Mouse (Mus musculus) heart, embryonic 12.5 days (tissue): Measurements from ENCODE around the gene Pcdh15. TPM values are rescaled to one million over a fixed set of nuclear protein-coding genes. Genes with fewer than 3 reads are reported as not detected.

Experiments
- ATAC-seq: fragments of 200-750 bp; cut with Nextera tagmentation; 2 replicates; pipeline ENCODE4 v1.8.0; 2017; ENCODE audit warnings: moderate TSS enrichment, moderate library complexity; ENCODE audit not compliant: insufficient number of reproducible peaks, low FRiP score
- H3K27ac ChIP-seq: fragments of 300-500 bp; sonication (generic); 2 replicates; pipeline ENCODE4 v1.5.1; 2016; ENCODE audit warnings: mild to moderate bottlenecking, moderate library complexity; ENCODE audit not compliant: poor library complexity, severe bottlenecking
- H3K27me3 ChIP-seq: fragments of 300-500 bp; sonication (generic); replicated peaks from 2 replicates; pipeline ENCODE4 v1.6.1; 2016; ENCODE audit warnings: mild to moderate bottlenecking, moderate library complexity
- H3K36me3 ChIP-seq: fragments of 300-500 bp; sonication (generic); 2 replicates; pipeline ENCODE4 v1.6.1; 2016; ENCODE audit warnings: mild to moderate bottlenecking, moderate library complexity
- H3K4me1 ChIP-seq: fragments of 300-500 bp; sonication (generic); replicated peaks from 2 replicates; pipeline ENCODE4 v1.6.1; 2016; ENCODE audit warnings: mild to moderate bottlenecking
- H3K4me2 ChIP-seq: fragments of 300-500 bp; sonication (generic); 2 replicates; pipeline ENCODE4 v1.6.1; 2016; ENCODE audit warnings: mild to moderate bottlenecking, moderate library complexity
- H3K4me3 ChIP-seq: fragments of 300-500 bp; sonication (generic); 2 replicates; pipeline ENCODE4 v1.5.1; 2016; ENCODE audit warnings: mild to moderate bottlenecking
- H3K9ac ChIP-seq: fragments of 300-500 bp; sonication (generic); 2 replicates; pipeline ENCODE4 v1.6.1; 2016; ENCODE audit warnings: mild to moderate bottlenecking, moderate library complexity
- H3K9me3 ChIP-seq: fragments of 300-500 bp; sonication (generic); replicated peaks from 2 replicates; pipeline ENCODE4 v1.6.1; 2016; ENCODE audit warnings: mild to moderate bottlenecking, moderate library complexity
- WGBS: fragments of 180-500 bp; shearing (Covaris S2); methylation state at CpG from one replicate; pipeline ENCODE4 v1.1.7; 2016; 5-methylcytosine and 5-hydroxymethylcytosine counted together
- polyA plus RNA-seq: library from polyadenylated mRNA; unstranded; fragments of >200 nt; fragmentation: Nextera tagmentation; extraction: Ambion mirVana; gene quantifications from 2 replicates; pipeline ENCODE4 v1.2.1, GENCODE M21; 2016

Pcdh15 gene
- polyA plus RNA-seq, 1 experiment from 2014 or later: 0.47 TPM

DNA sequence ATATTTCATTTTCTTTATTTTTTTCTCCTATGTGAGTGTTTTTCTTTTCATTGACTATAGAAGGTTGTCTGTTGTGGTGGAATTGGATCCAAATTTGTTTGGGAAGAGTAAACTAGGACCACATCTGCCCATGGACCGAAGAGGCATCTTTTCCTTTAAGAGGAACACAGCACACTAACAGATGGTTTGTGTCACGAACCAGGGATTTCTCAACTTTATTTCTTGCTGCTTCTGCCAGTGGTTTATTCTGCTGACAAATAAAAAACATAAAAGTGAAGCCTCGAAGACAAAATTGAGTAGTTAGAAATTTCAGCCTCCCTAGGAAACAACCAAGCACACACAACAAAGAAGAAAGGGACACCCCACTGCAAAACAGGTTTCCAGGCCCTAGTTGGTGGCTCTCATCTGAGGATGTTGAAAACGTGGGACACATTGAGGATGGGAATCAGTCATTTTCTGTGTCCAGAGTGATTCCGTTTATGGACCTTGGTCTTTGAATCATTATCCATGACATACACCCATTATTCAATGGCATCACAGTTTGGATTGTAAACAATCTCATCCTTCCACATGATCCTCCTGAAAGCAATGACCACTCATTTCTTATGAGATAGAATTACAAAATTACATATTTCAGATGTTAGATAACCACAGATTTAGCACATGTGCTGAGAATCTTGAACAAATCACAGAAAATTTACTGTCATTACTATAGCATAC lies 1206.5 kb downstream of the Pcdh15 start:
- H3K36me3 ChIP-seq: no peaks in the 10 kb centered on the region
- H3K9me3 ChIP-seq: no peaks in the 10 kb centered on the region
- no peak for ATAC-seq
- H3K4me3 ChIP-seq: no peak overlapping the region
- no peak overlapping the region for H3K9ac ChIP-seq
- H3K4me1 ChIP-seq: no peaks in the 10 kb centered on the region
- H3K27me3 ChIP-seq: no peaks in the 10 kb centered on the region
- H3K27ac ChIP-seq: no peak overlapping the region
- H3K4me2 ChIP-seq: no peak overlapping the region
- 73% methylated on average over 5 of the region's 5 CpGs for WGBS

DNA sequence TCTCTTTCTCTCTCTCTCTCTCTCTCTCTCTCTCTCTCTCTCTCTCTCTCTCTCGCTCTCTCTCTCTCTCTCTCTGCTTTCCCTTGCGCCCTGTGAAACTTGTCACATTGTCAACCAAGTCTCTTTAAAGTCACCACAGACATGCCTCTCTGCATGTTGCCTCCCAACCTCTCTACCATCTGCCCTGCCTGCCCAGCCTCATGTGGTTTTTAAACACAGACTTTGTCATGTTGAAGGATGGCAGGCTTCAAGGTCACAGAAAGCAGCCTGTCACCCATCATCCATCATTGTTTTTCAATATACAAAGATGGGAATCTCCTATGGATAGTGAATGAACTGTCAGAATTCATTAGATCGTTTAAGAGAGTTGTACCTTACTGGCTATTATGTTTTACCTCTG lies 1207.9 kb downstream of the Pcdh15 start:
- ATAC-seq: no peak
- no peaks in the 10 kb centered on the region for H3K27me3 ChIP-seq
- no peaks in the 10 kb centered on the region for H3K36me3 ChIP-seq
- H3K9me3 ChIP-seq: no peaks in the 10 kb centered on the region
- no peaks in the 10 kb centered on the region for H3K4me1 ChIP-seq
- no peak overlapping the region for H3K9ac ChIP-seq
- no peak overlapping the region for H3K27ac ChIP-seq
- no peak overlapping the region for H3K4me2 ChIP-seq
- 84% methylated on average over 3 of the region's 3 CpGs for WGBS
- no peak overlapping the region for H3K4me3 ChIP-seq

DNA sequence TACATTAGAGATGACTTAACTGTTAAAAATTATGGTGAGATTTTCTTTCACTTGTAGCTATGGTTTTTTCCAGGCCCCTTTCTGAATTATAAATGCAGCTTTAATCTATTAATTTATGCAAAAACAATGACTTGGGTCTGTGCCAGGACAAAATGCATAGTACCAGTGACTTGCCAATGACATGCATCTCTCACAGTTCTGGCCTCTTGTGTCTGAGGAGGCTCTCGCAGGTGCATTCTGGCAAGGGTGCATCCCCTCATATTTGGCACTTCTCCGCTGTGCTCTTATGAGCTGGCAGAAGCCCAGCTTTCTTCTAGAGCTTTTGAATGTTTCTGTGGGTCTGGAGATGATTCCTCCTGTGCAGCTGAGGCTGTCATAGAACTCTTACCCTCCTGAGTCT lies 1216.9 kb downstream of the Pcdh15 start:
- no peak overlapping the region for H3K4me2 ChIP-seq
- no peak overlapping the region for H3K27ac ChIP-seq
- no peak overlapping the region for H3K9ac ChIP-seq
- 79% methylated on average over 2 of the region's 2 CpGs for WGBS
- no peaks in the 10 kb centered on the region for H3K9me3 ChIP-seq
- H3K27me3 ChIP-seq: no peaks in the 10 kb centered on the region
- H3K36me3 ChIP-seq: no peaks in the 10 kb centered on the region
- H3K4me3 ChIP-seq: no peak overlapping the region
- no peak for ATAC-seq
- H3K4me1 ChIP-seq: no peaks in the 10 kb centered on the region

DNA sequence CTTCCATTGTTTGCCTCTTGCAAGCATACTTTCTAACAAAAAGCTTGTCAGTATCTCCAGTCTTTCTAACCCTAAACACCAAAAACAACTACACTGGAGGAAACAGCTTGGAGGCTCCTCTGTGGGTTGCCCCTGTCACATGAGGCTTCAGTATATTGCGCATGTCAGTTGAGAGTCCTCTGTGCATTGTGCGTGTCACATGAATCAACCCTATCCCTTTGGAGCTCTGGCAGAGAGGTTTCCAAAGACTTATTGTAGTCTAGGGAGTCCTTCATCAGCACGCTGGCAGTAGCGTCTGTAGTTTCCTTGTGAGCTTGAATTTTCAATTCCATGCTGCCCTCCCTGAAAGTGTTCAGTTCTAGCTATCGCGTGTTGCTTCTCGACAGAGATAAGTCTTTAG lies 1236.3 kb downstream of the Pcdh15 start:
- ATAC-seq: no peak
- Histone ChIP-seq H3K27ac (no peak overlapping the region), H3K4me1 (no peaks in the 10 kb centered on the region), H3K9ac (no peak overlapping the region), H3K9me3 (no peaks in the 10 kb centered on the region), H3K4me3 (no peak overlapping the region), H3K36me3 (no peaks in the 10 kb centered on the region), H3K4me2 (no peak overlapping the region), H3K27me3 (no peaks in the 10 kb centered on the region)
- 90% methylated on average over 7 of the region's 7 CpGs for WGBS

DNA sequence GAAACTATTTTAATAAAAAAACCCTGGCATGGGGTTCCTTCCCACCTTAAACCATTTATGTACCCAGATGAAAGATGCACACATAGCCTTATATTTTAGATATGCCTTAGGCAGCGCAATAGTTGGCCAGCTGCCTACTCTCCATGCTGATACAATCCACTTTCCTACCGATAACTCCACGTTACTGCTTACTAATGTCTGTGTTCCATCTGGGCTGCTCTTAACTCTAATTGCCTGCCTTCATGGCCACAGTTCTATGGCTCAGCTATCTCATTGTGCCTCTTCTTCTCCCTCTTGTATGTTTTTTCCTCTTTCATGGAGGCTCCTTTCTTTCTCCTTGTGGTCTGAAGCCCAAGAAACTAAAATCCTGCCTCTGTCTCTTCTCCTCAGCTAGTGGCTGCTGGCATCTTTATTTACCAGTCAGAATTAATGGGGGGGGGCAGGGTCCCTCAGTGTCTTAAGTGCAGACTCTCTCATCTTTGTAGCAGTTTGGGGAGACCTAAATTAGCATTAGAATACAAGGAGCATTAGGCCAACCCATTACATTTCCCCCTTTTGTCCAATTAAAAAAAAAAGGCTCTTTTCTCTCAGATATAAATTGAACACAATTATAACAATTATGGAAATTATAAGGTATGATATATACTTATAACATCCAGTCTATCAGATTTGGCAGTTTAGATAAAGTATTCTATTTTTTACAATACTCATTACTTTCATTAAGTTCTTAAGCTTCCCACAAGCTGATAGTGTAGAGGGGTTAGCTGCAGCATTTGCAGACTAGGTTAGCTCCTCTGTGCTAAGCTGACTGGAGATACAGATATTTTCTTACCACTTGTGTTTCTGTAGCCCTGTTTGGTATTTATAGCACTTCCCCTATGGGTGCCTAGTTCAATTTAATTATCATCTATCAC lies 1240.4 kb downstream of the Pcdh15 start:
- WGBS: 56% methylated on average over 3 of the region's 3 CpGs
- H3K27ac ChIP-seq: no peak overlapping the region
- no peaks in the 10 kb centered on the region for H3K36me3 ChIP-seq
- H3K4me3 ChIP-seq: no peak overlapping the region
- no peaks in the 10 kb centered on the region for H3K4me1 ChIP-seq
- no peaks in the 10 kb centered on the region for H3K9me3 ChIP-seq
- no peak for ATAC-seq
- H3K27me3 ChIP-seq: no peaks in the 10 kb centered on the region
- H3K4me2 ChIP-seq: no peak overlapping the region
- H3K9ac ChIP-seq: no peak overlapping the region

DNA sequence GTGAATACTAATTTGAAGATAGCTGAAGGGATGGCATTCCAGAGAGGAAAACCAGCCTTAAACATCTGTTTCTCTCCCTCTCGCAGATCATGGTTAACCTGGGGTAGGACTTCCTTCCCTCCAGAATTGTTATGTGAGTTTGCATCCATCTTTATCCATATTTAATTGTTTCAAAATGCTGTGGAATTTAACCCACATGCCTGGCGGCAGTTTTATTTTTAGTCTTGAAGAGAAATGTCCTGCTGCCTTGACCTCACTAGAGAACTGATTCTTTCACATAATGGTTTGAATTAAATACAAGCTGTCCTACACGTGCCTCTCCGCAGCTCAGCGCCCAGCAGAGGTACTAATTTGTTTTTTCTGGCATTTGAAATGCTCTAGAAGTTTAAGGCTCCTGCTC lies 1260.4 kb downstream of the Pcdh15 start:
- ATAC-seq: no peak
- Histone ChIP-seq H3K4me2 (no peak overlapping the region), H3K27ac (no peak overlapping the region), H3K27me3 (no peaks in the 10 kb centered on the region), H3K36me3 (no peaks in the 10 kb centered on the region), H3K4me1 (peaks cover 4% of the 10 kb centered on the region; the same call in 1 of the 2 replicates), H3K9me3 (no peaks in the 10 kb centered on the region), H3K4me3 (no peak overlapping the region), H3K9ac (no peak overlapping the region)
- WGBS: 58% methylated on average over 5 of the region's 5 CpGs

DNA sequence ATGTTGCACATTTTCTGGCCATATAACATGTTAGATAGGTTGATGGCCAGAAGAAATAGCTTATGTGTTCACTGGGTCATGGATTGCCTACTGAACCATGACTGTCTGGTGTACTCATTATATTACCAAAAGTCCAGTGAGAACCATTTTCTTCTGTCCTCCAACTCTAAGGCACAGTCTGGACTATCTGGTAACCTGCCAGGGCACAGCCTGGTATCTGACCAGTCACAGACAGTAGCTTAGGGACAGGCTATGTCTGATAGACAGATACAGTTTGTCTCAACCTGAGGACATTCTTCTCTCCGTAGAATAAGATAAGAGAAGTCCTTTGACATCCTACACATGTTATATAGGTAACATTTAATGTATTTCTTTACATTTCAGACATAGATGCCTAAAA lies 1279.6 kb downstream of the Pcdh15 start:
- no peak overlapping the region for H3K27ac ChIP-seq
- ATAC-seq: no peak
- 58% methylated on average over 1 of the region's 1 CpGs for WGBS
- no peak overlapping the region for H3K4me3 ChIP-seq
- no peak overlapping the region for H3K4me2 ChIP-seq
- no peaks in the 10 kb centered on the region for H3K4me1 ChIP-seq
- H3K27me3 ChIP-seq: no peaks in the 10 kb centered on the region
- no peaks in the 10 kb centered on the region for H3K36me3 ChIP-seq
- H3K9ac ChIP-seq: no peak overlapping the region
- no peaks in the 10 kb centered on the region for H3K9me3 ChIP-seq

DNA sequence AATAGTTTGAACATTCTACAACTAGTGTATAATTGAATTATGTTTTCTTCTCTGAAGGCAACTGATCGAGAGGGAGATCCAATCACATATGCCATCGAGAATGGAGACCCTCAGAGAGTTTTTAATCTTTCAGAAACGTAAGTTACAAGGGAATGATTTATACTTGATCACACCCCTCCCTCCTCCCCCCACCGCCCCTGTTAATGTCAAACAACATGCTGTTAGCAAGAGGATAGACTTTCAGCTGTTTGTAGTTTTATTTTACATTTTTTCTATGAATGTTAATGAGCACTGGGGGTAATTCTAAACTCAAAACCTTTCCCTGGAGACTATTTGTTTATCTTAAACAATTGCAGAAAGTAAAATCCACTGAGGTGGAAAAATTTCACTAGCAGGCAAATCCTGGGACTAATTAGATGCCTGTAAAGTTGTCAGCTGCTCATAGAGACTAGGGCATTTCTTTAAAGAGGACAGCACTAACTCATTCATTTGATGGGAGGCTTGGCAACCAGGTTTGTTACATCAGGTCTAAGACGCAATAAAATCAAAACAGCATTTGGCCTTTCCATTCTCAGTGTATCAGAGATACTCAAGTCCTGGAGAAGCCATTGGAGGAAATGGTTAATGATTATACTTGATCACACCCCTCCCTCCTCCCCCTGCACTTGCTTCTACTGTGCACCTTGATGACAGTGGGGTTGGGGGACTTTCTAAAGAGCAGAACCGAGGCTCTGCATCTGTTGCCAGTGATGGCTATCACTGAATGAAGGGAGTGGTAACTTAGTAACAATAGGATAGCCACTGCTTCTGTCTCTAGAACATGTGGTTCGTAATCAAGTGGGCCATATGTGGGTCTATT lies 1280.4 kb downstream of the Pcdh15 start:
- Histone ChIP-seq H3K4me2 (no peak overlapping the region), H3K9ac (no peak overlapping the region), H3K36me3 (no peaks in the 10 kb centered on the region), H3K4me3 (no peak overlapping the region), H3K9me3 (no peaks in the 10 kb centered on the region), H3K27ac (no peak overlapping the region), H3K4me1 (no peaks in the 10 kb centered on the region), H3K27me3 (no peaks in the 10 kb centered on the region)
- ATAC-seq: no peak
- 60% methylated on average over 7 of the region's 7 CpGs for WGBS

DNA sequence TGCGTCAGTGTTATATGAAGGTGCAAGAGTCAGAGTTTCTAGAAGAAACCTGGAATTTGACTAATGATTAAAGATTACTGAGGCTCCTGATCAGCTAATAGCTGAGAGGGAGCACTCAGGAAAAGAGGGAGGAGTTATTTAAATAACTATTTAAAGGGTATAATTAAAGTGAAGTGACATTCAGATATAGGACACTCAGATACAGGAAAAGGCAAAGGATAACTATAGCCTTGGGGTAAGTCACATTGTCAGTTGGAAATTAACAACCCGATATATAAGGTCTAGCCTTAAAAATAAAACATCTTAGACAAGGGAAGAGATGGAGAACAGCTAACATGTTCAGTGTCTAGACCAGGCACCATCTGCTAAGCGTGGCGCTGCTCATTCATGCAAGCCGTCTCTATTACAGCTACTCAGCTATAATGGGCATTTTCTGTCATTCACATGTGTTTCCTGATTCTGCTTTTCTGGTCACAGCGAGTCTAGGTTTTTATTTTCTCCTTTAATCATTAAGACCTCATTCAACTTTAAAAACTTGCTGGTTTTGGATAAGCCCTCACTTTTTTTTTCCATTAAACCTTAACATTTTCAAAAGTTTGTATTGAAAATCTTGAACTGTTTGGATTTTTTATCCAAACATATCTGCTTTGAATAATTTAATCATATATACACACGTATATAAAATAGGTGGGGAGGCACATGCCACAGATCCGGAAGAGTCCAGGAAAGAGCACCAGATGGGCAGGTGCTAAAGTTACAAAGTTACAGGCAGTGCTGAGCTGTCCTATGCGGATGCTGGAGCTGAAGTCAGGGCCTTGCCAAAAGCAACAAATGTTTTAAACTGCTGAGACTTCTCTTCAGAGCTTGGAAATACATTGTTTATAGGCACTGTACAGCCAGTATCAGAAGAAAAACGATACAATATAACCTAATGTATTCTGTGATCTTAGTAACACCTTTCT lies 1288.7 kb downstream of the Pcdh15 start:
- 75% methylated on average over 10 of the region's 10 CpGs for WGBS
- no peaks in the 10 kb centered on the region for H3K36me3 ChIP-seq
- ATAC-seq: no peak
- no peak overlapping the region for H3K27ac ChIP-seq
- no peaks in the 10 kb centered on the region for H3K27me3 ChIP-seq
- no peaks in the 10 kb centered on the region for H3K9me3 ChIP-seq
- no peak overlapping the region for H3K4me2 ChIP-seq
- H3K4me3 ChIP-seq: no peak overlapping the region
- H3K9ac ChIP-seq: no peak overlapping the region
- H3K4me1 ChIP-seq: no peaks in the 10 kb centered on the region

DNA sequence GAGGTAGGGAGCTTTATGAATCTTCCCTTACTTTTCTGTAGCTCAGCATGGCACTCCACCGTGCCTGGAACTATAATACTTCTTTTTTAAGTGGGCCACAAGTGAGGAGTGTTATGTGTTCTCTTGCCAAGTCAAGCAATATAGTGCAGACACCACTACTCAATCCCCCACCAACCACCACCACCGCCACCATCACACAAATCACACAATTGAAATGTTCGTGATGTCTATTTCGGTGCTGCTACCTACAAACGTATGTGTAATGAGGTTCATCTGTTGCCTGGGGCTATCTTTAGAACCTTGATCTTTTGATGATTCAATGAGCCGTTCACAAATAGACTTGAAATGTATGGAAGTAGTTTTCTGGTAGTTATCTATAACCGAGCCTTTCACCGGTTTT lies 1304.0 kb downstream of the Pcdh15 start:
- H3K9me3 ChIP-seq: no peaks in the 10 kb centered on the region
- no peaks in the 10 kb centered on the region for H3K27me3 ChIP-seq
- no peak overlapping the region for H3K4me3 ChIP-seq
- H3K9ac ChIP-seq: no peak overlapping the region
- WGBS: 75% methylated on average over 8 of the region's 8 CpGs
- H3K36me3 ChIP-seq: no peaks in the 10 kb centered on the region
- no peak overlapping the region for H3K27ac ChIP-seq
- ATAC-seq: no peak
- H3K4me2 ChIP-seq: no peak overlapping the region
- no peaks in the 10 kb centered on the region for H3K4me1 ChIP-seq
